Mouse (Mus musculus): ENCODE data around the gene Gstp2.
"Not testable (repeated sequence)": the region's sequence is repeated elsewhere in the genome, so short reads cannot be mapped to it uniquely, and the experiment has no call there.

Gstp2 gene

GRCm38 (mm10) chr19:4051741-4052515, 6.1 kb upstream of the Gstp2 start:
- in situ Hi-C loops (cut with MboI, MseI) = no loop called here

GRCm38 (mm10) chr19:4051016-4051415, 5.2 kb upstream of the Gstp2 start:
- in situ Hi-C loops (cut with MboI, MseI) = no loop called here

GRCm38 (mm10) chr19:4049069-4049468, 3.2 kb upstream of the Gstp2 start:
- in situ Hi-C loops (cut with MboI, MseI) = not testable (repeated sequence)

- in situ Hi-C loops (cut with MboI, MseI) = no loop called here
These were observed 2.0 kb upstream of the Gstp2 start for GRCm38 (mm10) chr19:4047859-4048258.

- in situ Hi-C loops (cut with MboI, MseI) = no loop called here
These were observed 1.0 kb upstream of the Gstp2 start for GRCm38 (mm10) chr19:4046866-4047254.

GRCm38 (mm10) chr19:4044109-4044508, 1.7 kb downstream of the Gstp2 start:
- in situ Hi-C loops (cut with MboI, MseI) = loop anchor here in 1 of 2 experiments (5.0 kb wide), 1 partner anchor 52 kb away; the partner anchor contains the start of gene Tbx10

- in situ Hi-C loops (cut with MboI, MseI) = loop anchor here in 1 of 2 experiments (5.0 kb wide), 1 partner anchor 50 kb away; the partner anchor contains the start of gene Tbx10
These were observed 3.7 kb downstream of the Gstp2 start for GRCm38 (mm10) chr19:4042124-4042523.

- in situ Hi-C loops (cut with MboI, MseI) = loop anchor here in 1 of 2 experiments (5.0 kb wide), 1 partner anchor 49 kb away; the partner anchor contains the start of gene Tbx10
These were observed 4.3 kb downstream of the Gstp2 start for GRCm38 (mm10) chr19:4041500-4041899.

GRCm38 (mm10) chr19:4040941-4041340, 4.9 kb downstream of the Gstp2 start:
- in situ Hi-C loops (cut with MboI, MseI) = loop anchor here in 1 of 2 experiments (5.0 kb wide), 1 partner anchor 49 kb away; the partner anchor contains the start of gene Tbx10

- in situ Hi-C loops (cut with MboI, MseI) = no loop called here
These were observed 8.0 kb downstream of the Gstp2 start, which contains the start of gene Gstp1 for GRCm38 (mm10) chr19:4037788-4038232. Gene Gstp1, minus strand, starts transcription at chr19:4037985.

- in situ Hi-C loops (cut with MboI, MseI) = not testable (repeated sequence)
These were observed 8.6 kb downstream of the Gstp2 start for GRCm38 (mm10) chr19:4037154-4037787.

GRCm38 (mm10) chr19:4036327-4037045, 9.3 kb downstream of the Gstp2 start:
- in situ Hi-C loops (cut with MboI, MseI) = no loop called here

GRCm38 (mm10) chr19:4033742-4034141, 12.1 kb downstream of the Gstp2 start:
- in situ Hi-C loops (cut with MboI, MseI) = no loop called here

GRCm38 (mm10) chr19:4033298-4033697, 12.5 kb downstream of the Gstp2 start:
- in situ Hi-C loops (cut with MboI, MseI) = no loop called here

- in situ Hi-C loops (cut with MboI, MseI) = no loop called here
These were observed 13.2 kb downstream of the Gstp2 start for GRCm38 (mm10) chr19:4032668-4033067.

- in situ Hi-C loops (cut with MboI, MseI) = no loop called here
These were observed 18.2 kb downstream of the Gstp2 start for GRCm38 (mm10) chr19:4027576-4027975.

- in situ Hi-C loops (cut with MboI, MseI) = no loop called here
These were observed 22.6 kb downstream of the Gstp2 start for GRCm38 (mm10) chr19:4023185-4023584.

GRCm38 (mm10) chr19:4018743-4019583, 26.9 kb downstream of the Gstp2 start:
- in situ Hi-C loops (cut with MboI, MseI) = no loop called here

- in situ Hi-C loops (cut with MboI, MseI) = no loop called here
These were observed 27.8 kb downstream of the Gstp2 start for GRCm38 (mm10) chr19:4017921-4018587.

GRCm38 (mm10) chr19:4015635-4016034, 30.2 kb downstream of the Gstp2 start:
- in situ Hi-C loops (cut with MboI, MseI) = no loop called here

Data from T-helper 17 cell (primary cell).